ENCODE assay signal across 13 mouse cellular contexts in the genomic region with DNA sequence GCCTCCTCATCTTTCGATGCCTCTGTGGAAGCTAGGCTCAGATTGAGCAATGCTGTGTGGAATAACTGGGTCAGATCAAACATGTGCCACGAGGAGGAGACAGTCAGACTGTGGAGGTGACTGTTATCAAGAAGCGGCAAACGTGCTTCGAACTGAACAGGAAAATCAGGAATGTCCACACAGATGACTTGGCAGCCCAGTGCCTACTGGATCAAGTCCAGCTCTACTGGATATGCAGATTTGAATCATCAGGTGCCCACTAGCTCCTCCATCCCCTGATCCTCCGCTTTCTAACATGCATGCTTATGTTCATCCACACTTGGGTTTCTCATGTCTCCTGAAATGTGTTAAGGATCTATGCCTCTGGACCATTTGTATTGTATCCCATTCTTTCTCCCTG.
A peak's percentile ranks its signal among the peaks of the same experiment; 100 is the strongest.
DNase-seq lines count a peak whose midpoint lies in the region.
"Had no signal": no experiment of that assay in that cellular context is flagged by ENCODE, and none has a peak within 500 bp of the region (broad histone marks: within the 10 kb centered on the region; RNA-seq: fewer than 3 reads in every experiment).

No protein-coding gene starts in this region.

- peak; percentile 57 to 61 for DNase-seq in cerebellum, postnatal 10 days
- no peak for DNase-seq in cerebellum, adult 11-12 months
- DNase-seq in left cerebral cortex, postnatal 4 days = peak; percentile 16
- no peak for DNase-seq in left cerebral cortex, postnatal 10 days (ENCODE audit: extremely low spot score in 1 of 2, low spot score in 2 of 2)
- DNase-seq in urinary bladder, postnatal 14 days (ENCODE audit: low spot score) = peak; percentile 46
- DNase-seq in urinary bladder, adult 2 months (ENCODE audit: low spot score) = no peak
- DNase-seq: adrenal gland, adult 2 months; adrenal gland, postnatal 10 days; adrenal gland, postnatal 25 days; B cell, adult 2 months; cerebellum, adult 18-20 months; cerebellum, adult 9-10 months; forebrain, postnatal 0 days had no signal

- intact Hi-C loops in left cerebral cortex, postnatal 4 days (cut with DNase I) = no loop called here
- intact Hi-C loops in left cerebral cortex, postnatal 10 days (cut with DNase I) = no loop called here

Comparison
In these comparisons a context has a peak if more than half of its experiments do, and no peak if none do; other contexts are left out.
1. DNase-seq: peak in cerebellum, postnatal 10 days (2 of 2), left cerebral cortex, postnatal 4 days (single experiment) and urinary bladder, postnatal 14 days (single experiment); none in cerebellum, adult 11-12 months (single experiment), left cerebral cortex, postnatal 10 days (0 of 2) and urinary bladder, adult 2 months (single experiment).